Mouse (Mus musculus): ENCODE measurements at regions not wholly inside any gene's neighbourhood (a gene's known extent, or its start where the extent isn't known, plus 50 kb on each side); places are given as distances from the start of the nearest gene placed in this dataset.

GRCm38 (mm10) chr8:128148351-128148942 is 210.0 kb upstream of the Nrp1 start:
- DNase-seq (ENCODE audit: low spot score in 2 of 2) = no peak

GRCm38 (mm10) chr8:128155604-128156003 is 202.8 kb upstream of the Nrp1 start:
- no peak for DNase-seq (ENCODE audit: low spot score in 2 of 2)

- DNase-seq (ENCODE audit: low spot score in 2 of 2) = no peak
Observed at GRCm38 (mm10) chr8:128156221-128156620, 202.2 kb upstream of the Nrp1 start.

GRCm38 (mm10) chr8:128162857-128163256 is 195.5 kb upstream of the Nrp1 start:
- DNase-seq (ENCODE audit: low spot score in 2 of 2) = no peak

- DNase-seq (ENCODE audit: low spot score in 2 of 2) = no peak
Observed at GRCm38 (mm10) chr8:128164976-128165375, 193.4 kb upstream of the Nrp1 start.

- no peak for DNase-seq (ENCODE audit: low spot score in 2 of 2)
Observed at GRCm38 (mm10) chr8:128165591-128165990, 192.8 kb upstream of the Nrp1 start.

GRCm38 (mm10) chr8:128166097-128166496 is 192.3 kb upstream of the Nrp1 start:
- no peak for DNase-seq (ENCODE audit: low spot score in 2 of 2)

GRCm38 (mm10) chr8:128168819-128169218 is 189.6 kb upstream of the Nrp1 start:
- DNase-seq (ENCODE audit: low spot score in 2 of 2) = no peak

GRCm38 (mm10) chr8:128171116-128171515 is 187.3 kb upstream of the Nrp1 start:
- peak; percentile 2 to 10 for DNase-seq (ENCODE audit: low spot score in 2 of 2)

- DNase-seq (ENCODE audit: low spot score in 2 of 2) = no peak
Observed at GRCm38 (mm10) chr8:128180214-128180613, 178.2 kb upstream of the Nrp1 start.

- DNase-seq (ENCODE audit: low spot score in 2 of 2) = no peak
Observed at GRCm38 (mm10) chr8:128183081-128183480, 175.3 kb upstream of the Nrp1 start.

GRCm38 (mm10) chr8:128188321-128188720 is 170.1 kb upstream of the Nrp1 start:
- DNase-seq (ENCODE audit: low spot score in 2 of 2) = no peak

GRCm38 (mm10) chr8:128193293-128193887 is 165.0 kb upstream of the Nrp1 start:
- no peak for DNase-seq (ENCODE audit: low spot score in 2 of 2)

- no peak for DNase-seq (ENCODE audit: low spot score in 2 of 2)
Observed at GRCm38 (mm10) chr8:128200815-128201214, 157.6 kb upstream of the Nrp1 start.

GRCm38 (mm10) chr8:128201635-128202034 is 156.8 kb upstream of the Nrp1 start:
- DNase-seq (ENCODE audit: low spot score in 2 of 2) = no peak

GRCm38 (mm10) chr8:128202158-128202886 is 156.1 kb upstream of the Nrp1 start:
- DNase-seq (ENCODE audit: low spot score in 2 of 2) = no peak

- DNase-seq (ENCODE audit: low spot score in 2 of 2) = no peak
Observed at GRCm38 (mm10) chr8:128204803-128205202, 153.6 kb upstream of the Nrp1 start.

GRCm38 (mm10) chr8:128207138-128207537 is 151.3 kb upstream of the Nrp1 start:
- DNase-seq (ENCODE audit: low spot score in 2 of 2) = no peak

- DNase-seq (ENCODE audit: low spot score in 2 of 2) = no peak
Observed at GRCm38 (mm10) chr8:128210761-128211160, 147.6 kb upstream of the Nrp1 start.

- DNase-seq (ENCODE audit: low spot score in 2 of 2) = no peak
Observed at GRCm38 (mm10) chr8:128212223-128212622, 146.2 kb upstream of the Nrp1 start.

- DNase-seq (ENCODE audit: low spot score in 2 of 2) = no peak
Observed at GRCm38 (mm10) chr8:128214256-128214655, 144.1 kb upstream of the Nrp1 start.

GRCm38 (mm10) chr8:128218886-128219285 is 139.5 kb upstream of the Nrp1 start:
- DNase-seq (ENCODE audit: low spot score in 2 of 2) = no peak

GRCm38 (mm10) chr8:128219539-128219938 is 138.9 kb upstream of the Nrp1 start:
- DNase-seq (ENCODE audit: low spot score in 2 of 2) = no peak
